Mouse (Mus musculus) fat pad, adult 2 months (tissue): Measurements from ENCODE around the gene Zfp428.
A peak's percentile ranks its signal among the peaks of the same experiment; 100 is the strongest.
"Not testable (repeated sequence)": the region's sequence is repeated elsewhere in the genome, so short reads cannot be mapped to it uniquely, and the experiment has no call there.

ENCODE experiments used
- DNase-seq: peaks from one replicate; pipeline ENCODE4 v3.0.0-alpha.2; 2011; ENCODE audit warnings: low read depth, low spot score; ENCODE audit errors: extremely low read depth

The Zfp428 gene

DNA sequence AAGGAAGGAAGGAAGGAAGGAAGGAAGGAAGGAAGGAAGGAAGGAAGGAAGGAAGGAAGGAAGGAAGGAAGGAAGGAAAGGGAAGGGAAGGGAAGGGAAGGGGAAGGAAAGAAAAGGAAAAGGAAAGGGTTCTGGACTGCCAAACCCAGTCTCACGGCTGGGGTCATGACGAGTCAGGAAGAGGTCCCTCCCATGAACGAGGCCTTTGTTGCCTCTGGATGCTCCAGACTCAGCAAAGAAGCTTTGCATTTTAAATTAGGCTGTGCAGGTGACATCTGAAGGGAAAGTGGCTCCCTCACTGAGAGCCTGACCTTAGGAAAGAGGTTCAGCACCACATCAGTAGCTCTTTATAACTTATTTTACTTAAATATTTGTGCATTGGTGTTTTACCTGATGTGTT, 12.3 kb downstream of the Zfp428 start:
- no peak for DNase-seq

DNA sequence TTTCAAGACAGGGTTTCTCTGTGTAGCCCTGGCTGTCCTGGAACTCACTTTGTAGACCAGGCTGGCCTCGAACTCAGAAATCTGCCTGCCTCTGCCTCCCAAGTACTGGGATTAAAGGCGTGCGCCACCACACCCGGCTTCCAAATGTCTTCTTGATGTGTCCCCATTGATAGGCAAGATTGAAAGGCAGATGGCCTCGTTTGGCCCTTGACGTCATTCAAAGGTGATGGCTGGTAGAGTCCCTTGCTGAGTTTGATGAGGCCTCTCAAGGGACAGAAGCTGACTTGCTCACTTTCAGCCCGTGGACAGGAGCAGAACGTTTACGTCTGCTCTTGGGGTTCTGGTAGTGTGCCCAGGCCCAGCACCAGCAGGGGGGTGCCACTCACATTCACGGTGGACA, 13.2 kb downstream of the Zfp428 start:
- DNase-seq = not testable (repeated sequence)

DNA sequence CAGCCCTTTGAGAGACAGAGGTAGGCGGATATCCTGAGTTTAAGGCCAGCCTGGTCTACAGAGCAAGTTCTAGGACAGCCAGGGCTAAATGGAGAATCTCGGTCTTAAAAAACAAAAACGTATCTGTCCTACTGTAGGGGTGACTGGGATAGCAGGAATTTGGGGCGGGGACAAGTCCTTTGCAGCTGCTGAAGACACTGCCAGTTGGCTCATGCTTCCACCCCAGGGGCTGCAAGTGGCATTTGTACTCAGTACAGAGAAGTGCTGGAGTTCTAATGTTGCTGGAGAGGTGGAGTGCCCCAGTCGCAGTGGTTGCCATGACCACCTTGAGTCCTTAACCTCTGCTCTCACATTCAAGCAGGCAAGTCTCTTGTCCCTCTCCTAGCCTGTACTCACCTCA, 16.0 kb downstream of the Zfp428 start:
- DNase-seq = no peak

DNA sequence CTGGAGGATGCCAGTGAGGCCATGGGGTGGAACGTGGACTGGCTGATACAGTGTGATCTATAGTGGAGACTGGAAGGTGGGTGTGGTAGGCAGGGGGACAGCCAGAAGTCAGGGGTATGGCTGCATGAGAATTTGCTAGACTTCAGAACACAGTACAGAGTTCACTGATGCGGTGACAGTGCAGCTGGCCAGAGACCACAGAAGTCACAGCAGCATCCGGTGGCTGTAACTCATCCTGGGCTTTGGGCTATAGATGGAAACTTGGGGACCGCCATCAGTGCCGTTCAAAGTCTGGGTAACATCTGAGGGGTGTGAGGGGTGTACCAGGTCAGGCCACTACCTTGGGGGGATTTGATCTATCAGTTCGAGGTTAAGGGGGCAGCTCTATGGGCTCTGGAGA, 16.9 kb downstream of the Zfp428 start:
- no peak for DNase-seq

DNA sequence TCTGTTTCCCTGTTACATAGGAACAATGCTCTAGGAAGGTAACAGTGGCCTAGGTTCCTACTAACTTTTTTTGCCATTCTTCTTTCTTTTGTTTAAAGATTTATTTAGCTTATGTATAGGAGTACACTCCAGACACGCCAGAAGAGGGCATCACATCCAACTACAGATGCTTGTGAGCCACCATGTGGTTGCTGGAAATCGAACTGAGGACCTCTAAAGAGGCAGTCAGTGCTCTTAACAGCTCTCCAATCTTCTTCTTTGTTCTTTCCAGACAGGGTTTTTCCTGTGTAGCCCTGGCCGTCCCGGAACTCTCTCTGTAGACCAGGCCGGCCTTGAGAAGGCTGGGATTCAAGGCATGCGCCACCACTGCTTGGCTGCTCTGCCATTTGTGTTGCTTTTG, 18.2 kb downstream of the Zfp428 start:
- no peak for DNase-seq

DNA sequence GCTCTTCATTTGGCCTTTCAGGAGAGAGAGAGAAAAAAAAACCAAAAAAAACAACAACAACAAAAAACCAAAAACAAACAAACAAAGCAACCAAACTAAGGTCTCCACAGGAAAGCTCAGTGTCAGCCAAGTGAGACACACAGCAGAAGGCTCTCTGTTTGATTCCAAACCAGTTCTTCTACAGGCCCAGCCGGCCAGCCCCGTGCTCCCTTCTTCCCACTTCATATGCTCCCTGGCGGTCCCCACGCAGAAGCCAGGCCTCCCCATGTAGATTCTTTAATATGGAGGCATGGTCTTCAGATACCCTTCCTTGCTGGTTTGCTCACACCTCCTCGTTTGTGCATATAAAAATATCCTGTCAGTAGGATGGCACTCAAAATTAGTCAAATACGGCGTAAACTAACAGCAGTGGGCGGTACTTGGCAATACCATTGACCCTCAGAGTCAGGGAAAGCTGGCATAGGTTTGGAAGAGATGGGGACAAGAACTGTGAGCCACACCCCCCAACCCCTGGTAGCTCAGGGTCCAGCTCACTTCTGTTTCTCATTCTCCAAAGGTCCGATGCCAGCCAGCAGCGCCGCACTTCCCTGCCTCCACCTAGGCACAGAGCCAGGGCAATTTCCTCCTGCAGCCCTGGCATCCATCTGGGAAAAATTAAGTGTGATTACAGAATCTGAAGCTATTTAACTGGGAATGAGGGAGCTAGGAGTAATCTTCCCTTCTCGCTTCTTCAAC, 19.0 kb downstream of the Zfp428 start:
- DNase-seq = no peak

DNA sequence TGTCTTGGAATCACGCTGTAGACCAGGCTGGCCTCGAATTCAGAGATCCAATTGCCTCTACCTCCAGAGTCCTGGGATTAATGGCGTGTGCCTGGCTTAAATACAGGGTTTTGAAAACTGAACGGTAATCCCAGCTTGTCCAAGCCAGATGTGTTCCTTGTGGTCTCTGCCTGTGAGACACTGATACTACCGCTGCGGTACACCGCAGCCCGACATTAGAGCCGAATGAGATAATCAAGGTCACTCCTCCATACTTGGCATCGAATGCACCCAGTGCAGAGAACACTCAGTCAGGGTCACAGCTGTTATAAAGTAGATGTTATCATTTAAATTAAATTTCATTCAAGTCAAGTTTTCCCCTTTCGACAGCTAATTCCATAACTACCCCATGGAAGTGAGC, 22.1 kb downstream of the Zfp428 start:
- DNase-seq = no peak

DNA sequence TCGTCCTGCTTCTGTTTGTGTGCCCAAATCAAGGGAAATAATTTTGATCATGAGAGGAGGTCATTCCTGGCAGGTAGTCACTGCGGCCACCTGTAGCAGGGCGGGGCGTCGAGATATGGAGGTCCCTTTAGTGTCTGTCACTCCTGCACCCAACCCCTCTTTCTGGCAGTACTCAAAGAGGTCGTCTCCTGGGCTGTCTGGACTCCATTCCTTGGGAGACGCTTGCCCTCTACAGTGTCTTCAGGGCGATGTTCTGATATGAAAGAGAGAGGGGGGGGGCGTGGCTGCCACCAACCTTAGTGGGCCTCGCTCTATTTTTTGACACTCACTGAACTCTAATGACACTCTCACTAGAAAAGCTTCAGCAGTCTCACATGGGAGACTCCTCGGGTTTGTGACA, 22.8 kb downstream of the Zfp428 start:
- no peak for DNase-seq

DNA sequence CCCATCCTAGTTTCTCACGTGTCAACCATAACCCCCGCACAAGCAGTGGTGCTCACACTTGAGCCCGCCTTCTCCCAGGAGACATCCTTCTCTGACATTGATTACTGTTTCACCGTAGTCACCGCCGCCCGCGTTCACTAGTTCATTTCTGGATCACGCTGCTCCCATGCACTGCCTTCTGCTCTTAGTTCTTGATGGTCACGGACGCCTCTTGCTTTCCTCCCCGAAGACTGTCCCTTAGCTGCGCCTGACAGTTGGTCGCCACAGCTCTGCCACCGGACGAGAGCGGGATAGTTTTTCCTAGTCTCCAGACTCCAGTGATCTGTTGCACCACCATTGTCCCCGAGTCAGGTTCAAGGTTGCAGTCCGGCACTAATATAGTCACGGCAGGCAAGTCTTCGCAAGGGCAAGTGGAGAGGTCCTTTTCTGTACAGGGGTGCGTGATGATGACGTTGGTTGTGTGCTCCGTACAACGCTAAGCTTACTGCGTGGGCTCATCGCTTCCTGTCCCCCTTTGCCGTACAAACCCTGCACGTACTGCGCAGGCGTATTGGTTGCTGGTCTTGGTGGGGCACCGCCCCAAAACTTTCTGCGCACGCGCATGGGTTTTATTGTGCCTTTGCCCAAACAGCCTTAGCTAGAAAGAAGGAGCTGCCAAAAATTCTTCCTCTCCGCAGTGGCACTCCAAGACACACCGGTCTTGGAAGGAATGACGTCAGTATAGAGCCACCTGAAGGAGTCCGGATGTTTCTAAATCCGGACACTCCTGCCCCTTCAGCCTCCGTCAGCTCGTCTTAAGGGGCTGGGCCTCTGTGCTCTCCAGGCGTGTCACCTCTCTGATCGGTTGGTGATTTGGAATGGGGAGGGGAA, 23.5 kb downstream of the Zfp428 start, which contains the start of gene Irgq:
TSS of gene Irgq (plus strand) at position 628 of the 870 bp plus-strand sequence.
- peak; percentile 97 for DNase-seq

DNA sequence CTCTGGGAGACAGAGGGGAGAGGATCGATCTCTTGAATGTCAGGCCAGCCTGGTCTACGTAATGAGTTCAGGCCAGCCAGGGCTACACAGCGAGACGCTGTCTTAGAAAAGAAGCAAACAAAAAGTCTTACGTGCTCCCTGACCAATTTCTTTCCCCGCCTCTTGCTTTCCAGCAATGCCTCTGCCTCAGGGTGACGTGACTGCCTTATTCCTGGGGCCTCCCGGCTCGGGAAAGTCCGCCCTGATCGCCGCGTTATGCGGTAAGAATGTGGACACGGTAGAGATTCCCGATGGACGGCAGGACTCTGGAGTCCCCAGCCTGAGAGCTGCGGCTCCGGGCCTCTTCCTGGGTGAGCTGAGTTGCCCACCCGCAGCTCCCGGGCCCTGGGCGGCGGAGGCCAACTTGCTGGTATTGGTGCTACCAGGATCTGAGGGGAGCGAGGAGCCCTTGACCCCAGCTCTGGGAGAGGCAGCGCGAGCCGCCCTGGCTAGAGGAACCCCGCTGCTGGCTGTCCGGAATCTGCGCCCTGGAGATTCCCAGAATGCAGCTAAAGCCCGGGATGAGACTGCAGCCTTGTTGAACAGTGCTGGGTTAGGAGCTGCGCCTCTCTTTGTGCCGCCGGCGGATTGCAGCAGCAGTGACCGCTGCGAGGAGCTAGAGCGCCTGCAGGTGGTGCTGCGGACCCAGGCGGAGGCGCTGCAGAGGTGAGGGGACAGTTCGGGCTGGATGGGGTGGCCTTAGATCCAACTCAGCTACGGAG, 24.6 kb downstream of the Zfp428 start:
- DNase-seq = no peak

DNA sequence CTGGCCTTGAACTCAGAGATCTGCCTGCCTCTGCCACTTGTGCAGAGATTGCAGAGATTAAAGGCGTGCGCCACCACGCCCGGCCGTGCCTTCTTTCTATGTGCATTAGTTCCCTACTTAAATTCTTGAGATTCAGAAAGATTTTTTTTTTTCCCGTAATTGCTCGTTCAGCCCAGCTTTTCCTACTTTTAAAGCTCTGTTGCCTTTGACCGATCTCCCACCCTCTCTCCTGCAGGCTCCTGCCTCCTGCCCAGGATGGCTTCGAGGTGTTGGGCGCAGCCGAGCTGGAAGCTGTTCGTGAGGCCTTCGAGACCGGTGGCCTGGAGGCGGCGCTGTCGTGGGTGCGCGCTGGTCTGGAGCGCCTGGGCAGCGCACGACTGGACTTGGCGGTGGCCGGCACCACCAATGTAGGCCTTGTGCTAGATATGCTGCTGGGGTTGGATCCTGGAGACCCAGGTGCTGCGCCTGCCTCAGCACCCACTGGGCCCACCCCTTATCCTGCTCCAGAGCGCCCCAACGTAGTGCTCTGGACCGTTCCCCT, 26.3 kb downstream of the Zfp428 start:
- DNase-seq = no peak

DNA sequence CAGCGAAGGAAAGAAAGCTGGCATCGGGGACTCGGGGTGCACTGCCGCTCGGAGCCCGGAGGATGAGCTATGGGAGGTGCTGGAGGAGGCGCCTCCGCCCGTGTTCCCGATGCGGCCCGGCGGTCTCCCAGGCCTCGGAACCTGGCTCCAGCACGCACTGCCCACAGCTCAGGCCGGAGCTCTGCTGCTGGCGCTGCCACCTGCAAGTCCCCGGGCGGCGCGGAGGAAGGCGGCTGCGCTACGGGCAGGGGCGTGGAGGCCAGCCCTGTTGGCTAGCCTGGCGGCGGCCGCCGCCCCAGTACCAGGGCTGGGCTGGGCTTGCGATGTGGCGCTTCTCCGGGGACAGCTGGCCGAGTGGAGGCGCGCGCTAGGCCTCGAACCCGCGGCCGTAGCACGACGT, 27.0 kb downstream of the Zfp428 start:
- no peak for DNase-seq

DNA sequence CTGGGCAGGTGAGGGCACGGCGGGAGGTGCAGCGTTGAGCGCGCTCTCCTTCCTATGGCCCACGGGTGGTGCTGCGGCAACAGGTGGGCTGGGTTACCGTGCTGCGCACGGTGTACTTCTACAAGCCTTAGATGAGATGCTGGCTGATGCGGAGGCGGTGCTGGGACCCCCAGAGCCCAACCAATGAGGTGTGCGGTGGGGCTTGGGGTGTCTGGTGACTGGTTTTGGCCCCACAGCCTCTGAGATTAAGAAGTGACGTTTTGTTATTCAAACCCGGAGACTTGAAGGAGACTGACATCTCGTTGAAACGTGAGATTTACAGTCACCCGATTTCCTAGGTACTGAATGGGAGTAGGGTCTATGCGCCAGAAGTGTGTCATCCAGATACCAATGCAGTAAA, 27.5 kb downstream of the Zfp428 start:
- DNase-seq = no peak

DNA sequence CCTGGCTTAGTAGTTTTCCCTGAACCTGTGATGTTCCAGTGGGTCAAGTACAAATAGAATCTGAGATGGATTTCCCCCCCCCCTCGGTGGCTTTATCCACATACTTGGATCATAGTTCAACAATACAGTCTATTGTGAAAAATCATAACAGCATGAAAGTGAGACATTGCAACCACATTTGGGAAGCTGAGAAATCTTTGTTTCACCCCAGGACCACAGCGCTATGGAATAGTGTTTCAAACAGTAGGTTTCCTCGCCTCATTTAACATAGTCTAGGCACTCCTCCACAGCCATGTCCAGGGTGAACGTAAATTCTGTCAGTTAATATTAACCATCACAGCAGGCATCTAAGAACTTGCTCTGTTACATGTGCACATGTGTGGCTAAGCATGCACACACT, 30.3 kb downstream of the Zfp428 start:
- no peak for DNase-seq

DNA sequence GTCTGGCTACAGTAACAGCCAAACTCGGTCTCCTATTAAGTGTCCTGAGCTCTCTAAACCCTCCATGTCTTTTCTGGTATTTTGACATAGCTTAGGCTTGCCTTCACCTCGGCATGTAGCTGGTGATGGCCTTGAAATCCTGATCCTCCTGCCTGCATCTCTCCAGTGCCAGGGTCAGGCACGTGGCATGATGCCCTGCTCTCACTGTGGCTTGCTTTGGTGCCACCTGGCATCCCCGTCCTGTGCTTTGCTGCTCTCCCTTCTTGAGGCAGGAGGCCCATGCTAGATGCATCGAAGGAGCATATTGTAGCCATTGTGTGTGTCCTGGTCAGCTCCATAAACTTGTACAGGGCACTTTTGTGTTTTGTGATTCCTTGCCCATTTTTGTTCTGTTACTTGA, 30.8 kb downstream of the Zfp428 start:
- DNase-seq = no peak

DNA sequence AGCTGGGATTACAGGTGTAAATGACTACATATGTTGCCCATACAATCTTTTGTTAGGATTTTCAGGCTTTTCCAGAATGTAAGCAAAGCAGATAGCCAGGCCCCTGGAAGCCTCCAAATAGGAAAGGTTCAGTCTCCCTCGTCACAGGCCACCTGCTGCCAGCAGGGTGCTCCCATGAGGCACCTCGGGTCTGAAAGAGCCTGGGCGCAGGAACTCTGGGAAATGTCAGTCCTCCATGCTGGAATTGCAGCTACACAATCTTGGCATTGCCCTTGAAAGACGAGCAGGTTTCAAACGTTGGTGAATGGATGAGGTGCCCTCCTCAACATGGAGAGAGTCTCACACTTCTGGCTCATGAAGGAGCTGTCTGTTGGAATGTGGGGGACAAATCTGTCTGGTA, 31.3 kb downstream of the Zfp428 start:
- no peak for DNase-seq

DNA sequence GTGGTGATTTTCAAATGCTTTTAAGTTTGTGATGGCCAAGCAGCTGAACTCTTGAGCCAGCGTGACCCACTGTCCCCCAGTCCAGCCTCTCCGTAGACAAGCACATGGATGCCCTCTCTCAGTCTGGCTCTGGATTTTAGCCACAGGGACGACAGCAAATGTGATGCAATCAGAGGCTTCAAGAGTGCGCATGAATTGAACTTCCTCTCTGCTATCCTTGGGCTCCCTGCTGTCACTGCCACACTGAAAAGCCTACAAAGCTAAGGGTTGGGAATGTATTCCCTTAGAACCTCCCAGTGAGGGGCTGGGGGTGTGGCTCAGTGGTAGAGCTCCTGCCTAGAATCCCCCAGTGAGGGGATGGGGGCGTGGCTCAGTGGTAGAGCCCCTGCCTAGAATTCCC, 31.9 kb downstream of the Zfp428 start:
- no peak for DNase-seq

DNA sequence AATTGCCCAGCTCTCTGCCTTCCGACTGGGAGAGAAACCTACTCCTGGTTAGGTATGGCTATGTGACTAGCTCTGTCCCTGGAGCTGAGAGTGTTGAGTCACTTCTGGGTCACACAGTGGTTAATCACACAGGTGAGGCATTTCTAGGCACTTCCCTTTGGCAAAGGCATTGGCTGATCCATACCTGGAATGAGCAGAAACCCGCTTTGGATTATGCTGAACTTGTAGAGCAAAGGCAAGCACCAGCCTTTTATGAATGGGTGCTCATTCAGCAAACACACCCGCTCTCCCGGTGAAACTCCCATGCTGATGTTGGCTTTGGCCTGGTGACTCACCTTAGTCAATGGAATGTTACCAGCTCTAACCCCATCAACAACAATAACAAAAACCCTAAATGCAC, 32.9 kb downstream of the Zfp428 start:
- DNase-seq = peak; percentile 58

DNA sequence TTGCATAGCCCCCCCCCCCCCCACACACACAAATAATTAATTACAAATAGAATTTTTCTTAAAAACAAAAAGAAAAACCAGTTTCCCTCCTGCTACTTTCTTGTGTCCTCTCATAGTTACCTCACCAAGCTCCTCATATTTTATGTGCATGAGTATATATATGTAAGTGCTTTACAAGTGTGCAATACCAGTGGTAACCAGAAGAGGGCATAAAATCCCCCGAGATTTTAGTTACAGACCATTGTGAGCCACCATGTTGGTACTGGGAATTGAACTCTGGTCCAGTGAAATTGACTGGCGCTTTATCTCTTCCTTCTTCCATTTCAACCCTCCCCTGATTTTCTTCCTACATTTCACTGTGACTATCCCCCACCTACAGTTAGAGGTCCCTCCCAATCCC, 37.7 kb downstream of the Zfp428 start:
- no peak for DNase-seq

DNA sequence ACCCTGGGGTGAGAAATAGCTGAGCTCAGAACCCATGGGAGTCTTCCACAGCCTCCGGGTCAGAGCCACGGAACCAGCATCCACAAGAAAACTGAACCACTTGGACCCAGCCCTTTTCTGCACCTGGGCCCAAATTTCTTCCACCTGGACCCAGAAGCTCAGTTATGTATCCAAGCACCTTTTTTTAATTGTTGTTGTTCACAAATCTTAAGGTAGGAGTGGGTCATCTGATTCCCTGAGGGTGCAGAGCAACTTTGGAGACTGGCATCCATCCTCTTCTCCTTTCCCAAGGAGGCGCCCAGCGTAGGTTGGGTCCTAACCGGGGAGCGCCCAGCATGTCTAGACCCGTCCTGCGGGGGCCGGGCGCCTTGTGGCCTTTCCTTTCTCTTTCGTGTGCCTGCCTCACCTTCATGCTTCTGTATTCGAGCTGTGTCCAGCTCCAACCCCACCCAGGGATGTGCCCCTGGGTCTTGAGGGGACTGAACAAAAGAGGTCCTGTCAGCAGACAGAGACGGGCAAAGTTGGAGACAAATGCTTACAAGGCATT, 39.3 kb downstream of the Zfp428 start, which contains the start of the genes Pinlyp and Xrcc1:
TSS of gene Pinlyp (minus strand) at position 51 of the 547 bp plus-strand sequence.
TSS of gene Xrcc1 (plus strand) at position 222 of the 547 bp plus-strand sequence.
- no peak for DNase-seq
